Mouse (Mus musculus) G1E (cell line): ENCODE results near the gene Pou2f2.

Source experiments
- CTCF ChIP-seq: IDR thresholded peaks from 2 replicates; pipeline ENCODE4 v1.5.1; 2012; ENCODE audit warnings: low read depth, low read length, inconsistent platforms, mixed read lengths
- GATA1 ChIP-seq: IDR thresholded peaks from 2 replicates; pipeline ENCODE4 v1.6.1; 2012; ENCODE audit warnings: borderline replicate concordance, low read length, inconsistent platforms, mixed read lengths
- GATA2 ChIP-seq: IDR thresholded peaks from 2 replicates; pipeline ENCODE4 v1.6.1; 2012; ENCODE audit warnings: low read depth, low read length, inconsistent platforms, borderline replicate concordance
- POLR2AphosphoS5 ChIP-seq: IDR thresholded peaks from 2 replicates; pipeline ENCODE4 v1.6.1; 2012; ENCODE audit warnings: low read depth, low read length, inconsistent platforms; ENCODE audit not compliant: insufficient replicate concordance
- TAL1 ChIP-seq: conservative IDR thresholded peaks from 2 replicates; pipeline ENCODE4 v1.6.1; 2012; ENCODE audit warnings: low read depth, low read length, inconsistent platforms, mixed read lengths

GRCm38 (mm10) chr7:25112178-25112955 lies 67.2 kb downstream of the Pou2f2 start:
- TF ChIP-seq TAL1 (no peak), CTCF (no peak), GATA1 (no peak), POLR2AphosphoS5 (no peak), GATA2 (no peak)
